Mouse (Mus musculus): ENCODE data around the gene Gm3327. TPM values are rescaled to one million over a fixed set of nuclear protein-coding genes. Genes with fewer than 3 reads are reported as not detected.

Gene Gm3327
- not detected for polyA plus RNA-seq (2017; shearing (Covaris generic))

DNA sequence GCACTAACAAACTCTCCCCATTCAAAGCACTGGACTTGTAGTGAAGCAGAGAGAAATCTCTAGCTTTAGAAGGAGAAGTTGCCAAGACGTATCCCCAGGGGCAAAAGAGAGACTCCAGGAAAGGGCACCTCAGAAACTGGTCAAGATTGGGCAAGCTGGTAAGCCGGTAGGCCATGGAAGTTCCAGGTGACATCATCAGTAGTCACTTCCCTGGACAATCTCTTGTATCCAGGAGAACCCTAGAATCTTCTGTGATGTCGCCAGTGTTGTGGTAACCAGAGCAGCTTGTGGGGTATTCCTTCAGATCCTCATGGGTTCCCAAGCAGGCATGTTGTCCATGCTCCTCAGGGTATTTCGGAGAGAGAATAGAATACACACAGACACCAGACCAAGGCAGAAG lies at the start of gene Gm3327:
Gene Gm3327, plus strand, starts transcription at position 301 of the 400 bp plus-strand sequence.

DNA sequence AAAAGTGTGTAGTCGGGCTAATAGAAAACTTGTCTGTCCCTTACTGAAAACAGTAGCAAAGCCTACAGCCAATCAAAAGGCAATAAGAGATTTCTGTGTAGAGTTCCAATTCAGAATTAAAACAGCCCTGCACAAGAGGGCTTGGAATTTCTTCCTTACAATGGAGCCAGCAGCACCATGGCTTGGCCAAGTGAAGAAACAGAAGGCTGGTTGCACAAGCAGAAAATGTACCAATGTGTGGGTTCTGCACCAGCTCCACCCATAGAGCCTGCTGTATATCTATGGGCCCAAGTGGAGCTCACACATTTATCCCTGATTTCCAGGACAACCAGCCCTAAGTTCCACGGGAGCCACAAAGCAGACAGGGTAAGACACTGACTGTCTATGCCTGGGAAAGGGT lies 21.3 kb upstream of the Gm3327 start, which contains the start of gene Ear2:
Gene Ear2, plus strand, starts transcription at position 301 of the 400 bp plus-strand sequence.

Other genes with a start within 250 kb of the Gm3327 start
- not detected for gene Ear1, start 248.3 kb upstream of the Gm3327 start, polyA plus RNA-seq (2017; shearing (Covaris generic))
- not detected for gene Ear10, start 200.3 kb upstream of the Gm3327 start, polyA plus RNA-seq (2017; shearing (Covaris generic))
- 0.12 TPM for gene Gm8113, start 198.5 kb upstream of the Gm3327 start, polyA plus RNA-seq (2017; shearing (Covaris generic))
- not detected for gene Ang5, start 166.8 kb upstream of the Gm3327 start, polyA plus RNA-seq (2017; shearing (Covaris generic))
- gene Ang6, start 121.6 kb upstream of the Gm3327 start, polyA plus RNA-seq (2017; shearing (Covaris generic)) = not detected
- gene Ear2, start 21.2 kb upstream of the Gm3327 start, polyA plus RNA-seq (2017; shearing (Covaris generic)) = not detected
- not detected for gene Gm8212, start 73.8 kb downstream of the Gm3327 start, polyA plus RNA-seq (2017; shearing (Covaris generic))
- gene 4930503E14Rik, start 89.4 kb downstream of the Gm3327 start, polyA plus RNA-seq (2017; shearing (Covaris generic)) = not detected
- not detected for gene Gm8220, start 161.7 kb downstream of the Gm3327 start, polyA plus RNA-seq (2017; shearing (Covaris generic))
- not detected for gene Gm5930, start 214.7 kb downstream of the Gm3327 start, polyA plus RNA-seq (2017; shearing (Covaris generic))
- gene Gm8229, start 241.5 kb downstream of the Gm3327 start, polyA plus RNA-seq (2017; shearing (Covaris generic)) = not detected